In genomic region chr4:132074077-132074932, GRCm38 (mm10) we compare ENCODE assay signal across 8 mouse cellular contexts. TPM values are rescaled to one million over a fixed set of nuclear protein-coding genes. Genes with fewer than 3 reads are reported as not detected.
DNase-seq lines count a peak whose midpoint lies in the region; ATAC-seq lines count a peak whose summit lies in the region.

TSS of gene Gm10300 (plus strand) at chr4:132074697.

- H3K4me2 ChIP-seq in lung, embryonic 16.5 days (ENCODE audit: low read depth, low read length): peak within 1 kb of the TSS; percentile 97

- H3K9ac ChIP-seq in lung, embryonic 16.5 days (ENCODE audit: low read length): peak within 1 kb of the TSS; percentile 82

- 0 out of 2 replicates have a peak, but pooled peaks cover 2% of the 10 kb centered on the region for H3K36me3 ChIP-seq in embryonic facial prominence, embryonic 10.5 days (replicated peaks)
- H3K36me3 ChIP-seq in heart, embryonic 10.5 days: 0 out of 2 replicates have a peak, but pooled peaks cover 3% of the 10 kb centered on the region
- no peaks in the 10 kb centered on the region for H3K36me3 ChIP-seq in lung, embryonic 16.5 days (ENCODE audit: control insufficient read depth, insufficient read depth, low read length)

- ATAC-seq in lung, embryonic 16.5 days (ENCODE audit: low read depth): peak; percentile 42

- peak; percentile 78 for DNase-seq in 3134 (ENCODE audit: extremely low read depth, insufficient read length, low spot score)
- DNase-seq in Muller cell, postnatal 12 days (ENCODE audit: inconsistent ontology term): peak; percentile 63
- peak; percentile 63 for DNase-seq in embryonic facial prominence, embryonic 10.5 days (ENCODE audit: low spot score)
- no peak for DNase-seq in heart, embryonic 10.5 days (ENCODE audit: low spot score)
- peak; percentile 70 for DNase-seq in kidney, adult 9 months
- DNase-seq in ovary, postnatal 14 days (ENCODE audit: low spot score): peak; percentile 20
- no peak for DNase-seq in layer of hippocampus, postnatal 36 days

- no peaks in the 10 kb centered on the region for H3K9me3 ChIP-seq in embryonic facial prominence, embryonic 10.5 days
- H3K9me3 ChIP-seq in heart, embryonic 10.5 days: no peaks in the 10 kb centered on the region
- no peaks in the 10 kb centered on the region for H3K9me3 ChIP-seq in lung, embryonic 16.5 days (ENCODE audit: control insufficient read depth, low read length)

- under 1% methylated on average over 42 of the region's 42 CpGs for WGBS in embryonic facial prominence, embryonic 10.5 days
- under 1% methylated on average over 42 of the region's 42 CpGs for WGBS in heart, embryonic 10.5 days
- WGBS in lung, embryonic 16.5 days: under 1% methylated on average over 35 of the region's 42 CpGs

- H3K27me3 ChIP-seq in embryonic facial prominence, embryonic 10.5 days (replicated peaks; ENCODE audit: low read depth, poor library complexity, severe bottlenecking): peaks cover 61% of the 10 kb centered on the region
- peaks cover 5% of the 10 kb centered on the region; the same call in 1 of the 2 replicates for H3K27me3 ChIP-seq in heart, embryonic 10.5 days (ENCODE audit: insufficient read depth, poor library complexity, severe bottlenecking)
- no peaks in the 10 kb centered on the region for H3K27me3 ChIP-seq in lung, embryonic 16.5 days (ENCODE audit: control insufficient read depth, insufficient read depth, low read depth, low read length)

- H3K4me1 ChIP-seq in embryonic facial prominence, embryonic 10.5 days: peaks cover 61% of the 10 kb centered on the region
- peaks cover 90% of the 10 kb centered on the region for H3K4me1 ChIP-seq in heart, embryonic 10.5 days
- H3K4me1 ChIP-seq in lung, embryonic 16.5 days (replicated peaks; ENCODE audit: control insufficient read depth, insufficient read depth, low read length): peaks cover 10% of the 10 kb centered on the region

- peak within 1 kb of the TSS; percentile 89 for H3K4me3 ChIP-seq in embryonic facial prominence, embryonic 10.5 days
- peak within 1 kb of the TSS; percentile 94 for H3K4me3 ChIP-seq in heart, embryonic 10.5 days
- H3K4me3 ChIP-seq in lung, embryonic 16.5 days (ENCODE audit: low read length): peak within 1 kb of the TSS; percentile 79

- peak within 1 kb of the TSS; percentile 81 for H3K27ac ChIP-seq in embryonic facial prominence, embryonic 10.5 days (replicated peaks)
- peak within 1 kb of the TSS; percentile 94 for H3K27ac ChIP-seq in heart, embryonic 10.5 days
- peak within 1 kb of the TSS; percentile 73 for H3K27ac ChIP-seq in lung, embryonic 16.5 days (ENCODE audit: low read length)

RNA-seq across cellular contexts. Expression of gene Gm10300, which starts in this region (rescaled TPM):
- polyA plus RNA-seq in embryonic facial prominence, embryonic 10.5 days (2016; fragmentation: Nextera tagmentation; extraction: Ambion mirVana): not detected in 2 replicates
- polyA plus RNA-seq in heart, embryonic 10.5 days (2016; fragmentation: Nextera tagmentation; extraction: Ambion mirVana): 0.10 TPM in 1 of 2 replicates, not detected in the other
- polyA plus RNA-seq in lung, embryonic 16.5 days (2015; fragmentation: Nextera tagmentation; extraction: Ambion mirVana): 0.10 TPM in 1 of 2 replicates, not detected in the other
- total RNA-seq in layer of hippocampus, postnatal 36 days (2021): not detected

Comparison
In these comparisons a context has a peak if more than half of its experiments do, and no peak if none do; other contexts are left out.
1. Peak in DNase-seq, H3K4me3 ChIP-seq and H3K27ac ChIP-seq in embryonic facial prominence, embryonic 10.5 days; RNA of the gene not detected or under 1 TPM.
2. Peak in ATAC-seq, H3K4me3 ChIP-seq, H3K27ac ChIP-seq, H3K9ac ChIP-seq and H3K4me2 ChIP-seq in lung, embryonic 16.5 days; RNA of the gene not detected or under 1 TPM.
3. DNase-seq: peak in 3134 (single experiment), Muller cell, postnatal 12 days (single experiment), kidney, adult 9 months (single experiment) and ovary, postnatal 14 days (single experiment); none in heart, embryonic 10.5 days (single experiment) and layer of hippocampus, postnatal 36 days (0 of 2).
4. Peak in every context shown above with its lines, with median percentiles within 50 percentile points of each other: H3K27ac ChIP-seq and H3K4me3 ChIP-seq.